Mouse (Mus musculus): Measurements from ENCODE around the gene Tmco5.

The Tmco5 gene

DNA sequence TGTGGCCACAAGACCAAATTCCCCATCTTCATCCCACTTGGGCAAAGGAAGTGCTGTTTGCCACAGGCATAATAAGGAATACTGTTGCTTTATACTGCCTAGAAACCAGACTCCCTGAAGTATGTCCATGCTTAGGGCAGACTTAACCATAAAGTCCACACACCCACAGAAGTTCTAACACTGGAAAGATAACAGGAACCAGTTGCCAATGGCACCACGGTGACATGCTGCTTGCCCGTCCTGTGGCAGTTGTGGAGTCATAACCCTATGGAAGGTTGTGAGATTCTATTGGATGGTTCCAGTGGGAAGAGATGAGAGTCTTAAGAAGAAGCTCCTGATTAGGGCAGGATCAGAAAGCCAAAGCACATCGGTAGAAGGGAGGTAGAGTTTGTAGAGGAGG, at the start of gene Tmco5:
Tmco5 (plus strand) TSS at position 301 of the 400 bp plus-strand sequence.
- CTCF ChIA-PET: no interaction called here

DNA sequence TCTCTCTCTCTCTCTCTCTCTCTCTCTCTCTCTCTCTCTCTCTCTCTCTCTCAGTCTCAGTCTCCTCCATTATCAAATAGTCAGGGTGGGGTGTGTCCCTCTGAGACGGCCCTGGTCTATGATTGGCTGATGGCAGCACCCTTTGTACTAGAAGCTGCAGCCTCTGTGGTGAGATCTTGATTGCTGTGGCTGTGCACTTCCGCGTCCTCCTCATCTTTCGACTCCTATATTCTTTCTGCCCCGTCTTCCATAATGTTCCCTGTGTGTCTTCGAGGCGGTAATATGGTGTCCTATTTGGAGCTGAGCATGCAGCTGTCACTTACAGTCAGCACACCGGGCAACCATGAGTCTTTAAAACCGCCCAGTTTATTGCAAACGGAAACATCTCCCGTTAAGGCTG, 46.6 kb upstream of the Tmco5 start:
- CTCF ChIA-PET: no interaction called here

DNA sequence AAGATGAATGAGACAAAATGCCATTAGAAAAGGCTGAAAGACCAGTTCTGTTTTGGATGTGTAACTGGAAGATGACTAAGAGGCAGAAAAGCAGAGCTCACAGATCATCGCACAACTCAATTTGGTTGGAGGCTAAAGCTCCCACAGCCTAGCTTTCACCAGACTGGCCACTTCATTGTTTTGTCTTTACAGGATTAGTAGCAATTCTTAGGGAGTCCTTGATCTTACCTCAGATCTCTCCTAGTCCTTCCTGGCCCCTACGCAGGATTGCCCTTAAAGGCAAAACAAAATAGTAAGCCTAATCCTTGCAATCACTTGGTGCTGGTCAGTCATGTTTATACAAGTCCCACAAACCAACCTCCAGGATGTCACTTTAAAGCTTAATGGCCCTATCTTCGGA, 40.7 kb upstream of the Tmco5 start:
- CTCF ChIA-PET: no interaction called here

DNA sequence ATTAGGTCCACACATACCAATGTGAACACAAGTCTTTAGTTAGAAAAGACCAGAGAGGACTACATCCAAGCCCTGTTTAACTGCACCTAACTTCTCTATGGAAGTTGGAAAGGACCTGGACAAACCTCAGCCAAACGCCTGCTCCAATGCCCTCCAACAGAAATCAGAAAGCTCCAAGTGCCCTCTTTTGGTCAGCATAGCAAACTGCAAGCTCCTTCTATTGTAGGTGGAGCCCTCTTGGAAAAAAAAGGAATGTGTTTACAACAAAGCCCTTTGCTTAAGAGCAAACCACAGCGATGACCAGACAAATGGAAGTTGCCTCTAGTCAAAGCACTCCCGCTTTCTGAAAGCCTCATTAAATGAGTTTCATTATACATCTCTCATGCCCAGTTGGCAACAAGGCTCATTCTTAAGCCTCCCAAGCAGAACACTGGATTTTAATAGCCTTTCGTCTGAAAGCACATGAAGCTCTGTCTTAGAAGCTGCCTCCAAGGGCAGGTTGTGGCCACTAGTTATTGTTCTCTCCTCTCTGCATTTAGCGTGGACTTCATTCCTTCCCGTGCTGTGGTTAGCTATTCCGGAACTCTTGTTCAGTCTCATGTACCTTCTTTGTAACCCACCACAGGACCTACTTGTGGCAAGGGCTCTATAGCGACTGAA, 39.8 kb upstream of the Tmco5 start:
- CTCF ChIA-PET: no interaction called here

DNA sequence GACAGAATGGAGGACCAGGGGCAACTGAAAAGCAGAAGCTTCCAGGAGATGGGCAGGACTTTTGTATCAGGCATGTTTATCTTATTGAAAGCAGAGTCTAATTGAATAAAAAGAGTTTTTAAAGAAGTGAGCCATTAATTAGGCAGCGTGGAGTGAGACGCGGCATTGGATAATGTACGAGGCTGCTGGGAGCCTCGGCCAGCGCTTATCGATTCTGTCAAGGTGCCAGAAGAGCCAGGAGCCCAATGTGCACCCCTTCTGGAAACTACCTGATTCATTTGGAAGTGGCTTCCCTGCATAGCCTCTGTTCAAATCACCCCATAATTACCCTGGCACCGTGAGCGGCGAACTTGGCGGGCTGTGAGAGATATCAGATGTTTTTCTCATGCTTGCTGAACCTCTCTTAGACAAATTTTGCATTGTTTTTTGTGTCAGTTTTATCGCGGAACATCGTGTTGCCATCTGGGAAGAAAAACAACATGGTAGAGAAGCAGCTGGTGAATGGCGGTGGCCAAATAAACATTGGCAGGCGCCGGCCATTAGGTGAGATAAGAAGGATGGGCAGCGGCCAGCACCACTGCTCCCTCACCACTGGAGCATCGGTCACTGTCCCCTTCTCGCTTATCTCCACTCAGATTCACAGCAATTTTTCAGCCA, 28.4 kb upstream of the Tmco5 start:
- CTCF ChIA-PET: no interaction called here

DNA sequence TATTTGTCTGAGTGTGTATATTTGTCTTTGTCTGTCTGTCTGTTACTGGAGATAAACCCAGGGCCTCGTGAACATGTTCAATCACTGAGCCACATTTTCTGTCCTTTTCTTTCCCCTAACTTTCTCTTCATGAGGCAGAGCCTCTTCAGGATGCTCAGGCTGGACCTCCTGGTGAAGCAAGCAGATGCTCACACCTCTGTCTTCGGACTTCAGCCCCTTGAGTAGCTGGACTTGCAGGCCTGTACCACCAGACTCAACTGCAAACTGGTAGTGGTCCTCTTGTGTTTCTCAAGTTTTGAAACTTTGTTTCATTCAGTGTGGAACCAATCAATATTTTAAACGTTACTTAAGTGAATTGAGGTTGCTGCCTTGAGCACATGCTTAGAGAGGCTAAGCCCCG, 27.1 kb upstream of the Tmco5 start:
- CTCF ChIA-PET: no interaction called here

DNA sequence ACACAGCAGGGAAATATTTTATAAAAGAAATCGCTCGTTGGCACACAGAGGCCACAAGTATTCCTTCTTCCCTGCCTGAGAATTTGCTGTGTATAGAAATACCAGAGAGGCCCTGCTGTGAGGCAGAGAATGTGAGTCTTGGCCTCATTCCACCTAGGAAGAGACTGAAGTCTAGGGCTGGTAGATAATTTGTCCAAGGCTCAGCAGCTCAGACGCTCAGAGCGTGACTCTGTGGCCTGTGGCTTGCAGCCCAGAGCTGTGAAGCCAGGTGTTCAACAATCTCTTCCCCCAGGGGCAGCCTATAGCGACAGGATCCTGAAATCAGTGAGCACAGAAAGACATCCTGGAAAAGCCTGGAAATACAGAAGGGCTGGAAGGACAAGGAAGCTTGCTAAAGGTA, 26.2 kb upstream of the Tmco5 start:
- CTCF ChIA-PET: no interaction called here

DNA sequence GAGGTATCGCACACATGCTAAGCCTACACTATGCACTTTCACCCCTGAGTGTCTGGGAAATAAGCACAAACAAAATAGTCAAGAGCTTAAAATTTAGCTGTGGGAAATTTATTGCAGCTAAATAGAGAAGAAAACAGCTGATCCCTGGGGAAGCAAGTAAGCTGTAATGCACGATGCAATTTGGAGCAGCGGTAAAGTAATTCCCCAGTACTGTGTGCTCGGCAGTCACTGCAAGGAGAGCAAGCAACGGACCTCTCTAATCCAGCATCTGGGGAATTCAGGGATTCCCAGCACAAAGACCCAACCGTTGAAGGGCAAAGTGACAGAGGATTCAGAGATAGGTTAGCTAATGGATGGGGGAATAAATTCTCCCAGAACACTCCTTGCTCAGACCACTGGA, 19.8 kb upstream of the Tmco5 start:
- CTCF ChIA-PET: no interaction called here

DNA sequence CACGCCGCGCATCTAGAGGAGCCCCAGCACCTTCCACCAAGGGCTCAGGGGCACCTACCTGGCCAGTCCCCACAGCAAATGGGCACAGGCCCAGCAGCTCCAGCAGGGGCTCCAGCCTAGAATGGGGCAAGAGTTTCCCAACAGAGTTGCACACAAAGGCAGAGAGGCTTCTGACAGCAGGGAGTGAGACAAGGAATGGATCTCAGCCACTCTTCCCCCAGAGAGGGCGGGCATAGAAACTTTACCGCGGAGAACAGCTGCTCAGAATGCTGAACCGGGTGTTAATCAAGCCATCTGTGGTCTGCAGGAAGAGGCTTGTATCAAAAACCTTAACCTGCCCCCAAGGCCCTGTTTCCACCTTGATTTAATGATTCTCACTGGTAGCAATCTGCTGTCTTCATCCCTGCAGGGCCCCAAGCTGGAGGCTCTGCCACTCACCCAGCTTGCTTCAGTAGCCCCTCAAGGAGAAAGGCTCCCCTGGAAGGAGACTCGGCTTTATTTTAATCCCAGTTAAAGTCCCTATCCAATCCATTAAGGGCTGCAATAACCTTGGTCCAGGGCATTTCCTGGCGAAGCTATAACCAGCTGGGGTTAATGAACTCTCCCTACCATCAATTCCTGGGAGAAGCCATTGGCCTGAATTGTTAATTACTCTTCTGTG, 1.4 kb upstream of the Tmco5 start:
- CTCF ChIA-PET: interaction anchor here (1.1 kb wide), 1 partner anchor 22 kb away, joined by 4 read pairs; no protein-coding TSS in a partner anchor

DNA sequence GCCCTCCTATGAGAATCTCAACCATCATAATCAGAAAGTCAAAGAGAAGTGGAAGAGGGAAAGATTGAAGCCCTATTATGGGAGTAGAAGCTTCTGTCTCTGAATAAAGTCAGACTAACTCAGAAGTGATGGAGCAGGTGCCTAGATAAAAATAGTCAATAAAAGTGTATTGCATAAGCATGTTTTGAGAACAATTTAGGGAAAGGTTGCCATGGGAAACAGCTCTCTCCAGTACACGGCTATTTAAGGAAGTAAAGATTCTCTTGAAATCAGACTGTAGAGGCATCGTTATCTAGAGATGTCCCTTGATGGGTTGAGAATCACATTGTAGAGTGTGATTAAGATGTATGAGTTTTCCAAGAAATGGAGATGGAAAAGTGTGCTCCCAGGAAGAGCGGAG, 1.2 kb downstream of the Tmco5 start:
- CTCF ChIA-PET: no interaction called here

DNA sequence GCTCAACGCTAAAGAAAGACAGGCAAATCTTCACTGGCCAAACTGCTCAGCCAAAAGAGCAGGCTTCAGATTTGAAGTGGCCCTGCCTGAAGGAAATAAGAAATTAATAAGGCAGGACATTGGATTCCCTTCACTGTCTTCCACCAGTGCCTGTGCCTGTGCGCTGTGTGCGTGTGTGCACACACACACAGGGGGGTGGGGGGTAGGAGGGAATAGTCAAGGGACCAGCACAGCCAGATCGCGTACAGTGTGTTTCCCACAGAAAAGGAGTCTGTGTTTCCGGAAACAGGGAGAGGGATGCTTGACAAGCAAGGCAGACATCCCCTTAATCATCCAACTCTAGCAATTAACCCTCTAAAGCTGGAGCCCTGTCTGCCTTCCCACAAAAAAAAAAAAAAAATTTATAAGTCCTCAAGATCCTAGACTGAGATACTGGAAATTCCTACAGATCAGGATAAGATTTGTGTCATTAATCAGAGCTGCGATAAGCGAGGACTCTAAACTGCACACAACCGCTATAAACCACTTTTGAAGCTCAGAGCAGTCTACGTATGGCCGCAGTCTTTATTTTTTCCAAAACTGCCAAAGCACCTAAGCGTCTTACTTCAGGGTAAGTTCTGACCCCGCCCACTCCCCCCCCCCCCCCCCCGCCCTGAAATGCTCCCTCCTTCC, 15.0 kb downstream of the Tmco5 start:
- CTCF ChIA-PET: interaction anchor here (0.6 to 0.9 kb wide), 3 partner anchors 178 to 555 kb away, joined by 3 to 6 read pairs (median 3); no protein-coding TSS in a partner anchor

DNA sequence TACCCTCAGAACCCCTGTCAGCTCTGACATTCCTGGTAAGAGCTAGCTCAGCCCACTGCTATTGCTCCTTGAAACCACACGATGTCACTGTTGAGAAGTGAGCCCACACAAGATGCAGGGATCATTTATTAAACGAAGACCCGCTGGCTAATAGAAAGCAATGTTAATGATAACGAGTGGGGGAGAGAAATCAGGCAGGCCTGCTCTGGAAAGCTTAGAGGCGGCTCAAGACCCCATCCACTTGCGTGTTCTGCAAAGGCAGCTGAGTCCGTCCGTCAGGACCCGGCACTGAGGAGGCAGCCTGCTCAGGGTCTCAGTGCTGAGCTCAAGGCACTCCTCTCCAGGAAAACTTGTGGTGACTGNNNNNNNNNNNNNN, 15.5 kb downstream of the Tmco5 start:
- CTCF ChIA-PET: interaction anchor here (0.7 to 1.3 kb wide), 3 partner anchors 178 to 337 kb away, joined by 3 to 21 read pairs (median 6); no protein-coding TSS in a partner anchor

DNA sequence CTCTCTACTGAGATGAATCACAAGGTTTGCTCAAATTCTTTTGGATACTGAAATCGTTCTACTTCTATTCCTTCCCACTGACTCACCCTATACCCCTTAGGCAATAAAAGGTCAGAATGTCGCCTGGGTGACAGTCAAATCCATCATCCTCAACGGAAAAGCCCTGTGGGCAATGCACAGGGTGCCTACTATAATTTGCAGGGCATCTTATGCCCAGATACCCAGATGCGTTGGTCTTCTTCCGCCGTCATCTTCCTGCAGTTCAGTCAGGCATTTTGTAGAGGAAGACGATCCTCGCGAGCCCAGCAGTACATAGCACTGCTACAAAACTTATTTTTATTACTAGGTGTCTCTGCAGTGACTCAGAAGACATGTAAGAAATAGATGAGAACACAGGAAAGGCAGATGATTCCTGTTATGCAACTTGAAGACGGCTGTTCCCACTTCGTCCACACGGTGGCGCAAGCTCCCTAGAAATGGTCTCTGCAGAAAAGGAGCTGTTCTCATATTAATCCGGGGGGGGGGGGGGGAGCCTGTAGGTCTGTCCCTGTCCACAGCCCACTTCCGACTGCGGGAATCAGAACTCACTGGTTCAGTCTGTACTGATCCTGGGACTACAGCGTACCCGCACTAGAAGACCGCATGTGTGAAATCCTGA, 21.3 kb downstream of the Tmco5 start:
- CTCF ChIA-PET: interaction anchor here (0.6 to 2.1 kb wide), 5 partner anchors 9 to 332 kb away, joined by 3 to 8 read pairs (median 6); no protein-coding TSS in a partner anchor

DNA sequence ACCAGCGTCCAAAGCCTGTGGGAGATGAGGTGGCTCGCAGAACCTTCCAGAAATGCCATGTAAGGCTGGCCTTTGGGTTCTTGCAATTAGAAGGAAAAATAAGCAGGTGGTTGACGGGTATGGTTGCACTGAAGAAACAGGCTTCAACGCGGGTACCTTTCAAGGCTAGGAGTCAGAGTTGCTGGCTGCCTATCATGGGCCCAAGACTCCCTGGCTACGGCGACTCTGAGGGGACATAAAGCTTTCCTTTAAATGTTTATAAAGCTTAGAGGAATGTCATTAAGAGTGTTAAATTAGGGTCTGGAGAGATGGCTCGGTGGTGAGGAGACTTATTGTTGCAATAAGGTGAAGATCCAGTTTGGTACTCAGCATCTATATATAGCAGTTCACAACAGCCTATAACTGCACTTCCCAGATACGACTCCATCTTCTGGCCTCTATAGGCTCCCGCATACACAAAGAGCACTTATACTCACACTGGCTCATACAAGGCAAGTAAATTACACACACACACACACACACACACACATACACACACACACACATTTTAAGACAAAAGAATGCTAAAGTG, 21.9 kb downstream of the Tmco5 start:
- CTCF ChIA-PET: interaction anchor here (0.6 to 2.1 kb wide), 3 partner anchors 9 to 331 kb away, joined by 3 to 8 read pairs (median 6); no protein-coding TSS in a partner anchor

DNA sequence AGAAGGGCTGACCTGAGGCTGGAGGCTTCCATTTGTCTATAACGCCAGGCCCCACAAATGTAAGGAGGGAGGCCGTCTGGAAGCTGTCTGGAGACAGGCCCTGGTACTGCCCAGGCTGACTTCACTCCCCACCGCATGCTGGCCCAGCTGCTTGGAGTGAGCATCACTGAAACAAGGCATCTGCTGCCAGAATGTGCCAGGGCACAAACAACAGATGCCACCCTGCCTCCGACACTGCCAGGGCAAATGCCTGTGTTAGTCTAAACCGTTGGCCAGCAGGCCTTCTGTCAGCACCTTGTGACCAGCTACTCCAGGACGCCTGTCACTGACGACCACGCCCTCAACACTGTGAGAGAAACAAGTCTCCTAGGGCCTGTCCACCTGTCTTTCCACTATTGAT, 29.8 kb downstream of the Tmco5 start:
- CTCF ChIA-PET: interaction anchor here (0.5 kb wide), 1 partner anchor 78 kb away, joined by 3 read pairs; no protein-coding TSS in a partner anchor

DNA sequence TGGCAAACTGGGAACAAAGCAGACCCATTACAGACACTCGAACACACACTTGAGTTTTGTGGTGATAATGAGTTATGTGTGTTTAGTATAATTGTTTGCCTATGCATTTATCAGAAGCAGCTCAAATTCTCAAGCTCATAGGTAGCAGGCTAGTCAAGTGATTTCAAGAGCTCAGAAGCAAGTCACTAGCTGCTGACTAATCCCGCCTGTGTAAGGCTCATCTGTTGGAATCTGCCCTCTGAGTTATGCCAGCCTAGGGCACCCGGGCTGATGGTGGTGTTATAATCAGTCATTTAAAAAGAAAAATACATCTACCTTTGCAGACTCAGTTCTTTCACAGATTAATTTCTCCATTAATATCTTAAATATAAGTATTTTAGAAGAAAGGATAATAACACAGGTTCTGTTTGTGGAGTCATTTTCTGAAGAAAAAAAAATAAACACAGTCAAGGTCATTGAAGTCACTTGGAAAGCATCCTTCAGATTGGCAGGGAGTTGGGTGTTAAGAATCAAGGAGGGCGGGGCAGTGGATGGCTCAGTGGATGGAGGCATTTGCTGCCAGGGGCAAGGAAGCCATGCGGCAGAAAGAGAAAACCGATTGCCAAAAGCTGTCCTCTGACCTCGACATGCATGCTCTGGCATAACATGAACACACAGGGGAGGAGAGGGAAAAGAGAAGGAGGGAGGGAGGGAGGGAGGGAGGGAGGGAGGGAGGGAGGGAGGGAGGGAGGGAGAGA, 34.0 kb downstream of the Tmco5 start:
- CTCF ChIA-PET: interaction anchor here (0.9 kb wide), 1 partner anchor 58 kb away, joined by 3 read pairs; no protein-coding TSS in a partner anchor

DNA sequence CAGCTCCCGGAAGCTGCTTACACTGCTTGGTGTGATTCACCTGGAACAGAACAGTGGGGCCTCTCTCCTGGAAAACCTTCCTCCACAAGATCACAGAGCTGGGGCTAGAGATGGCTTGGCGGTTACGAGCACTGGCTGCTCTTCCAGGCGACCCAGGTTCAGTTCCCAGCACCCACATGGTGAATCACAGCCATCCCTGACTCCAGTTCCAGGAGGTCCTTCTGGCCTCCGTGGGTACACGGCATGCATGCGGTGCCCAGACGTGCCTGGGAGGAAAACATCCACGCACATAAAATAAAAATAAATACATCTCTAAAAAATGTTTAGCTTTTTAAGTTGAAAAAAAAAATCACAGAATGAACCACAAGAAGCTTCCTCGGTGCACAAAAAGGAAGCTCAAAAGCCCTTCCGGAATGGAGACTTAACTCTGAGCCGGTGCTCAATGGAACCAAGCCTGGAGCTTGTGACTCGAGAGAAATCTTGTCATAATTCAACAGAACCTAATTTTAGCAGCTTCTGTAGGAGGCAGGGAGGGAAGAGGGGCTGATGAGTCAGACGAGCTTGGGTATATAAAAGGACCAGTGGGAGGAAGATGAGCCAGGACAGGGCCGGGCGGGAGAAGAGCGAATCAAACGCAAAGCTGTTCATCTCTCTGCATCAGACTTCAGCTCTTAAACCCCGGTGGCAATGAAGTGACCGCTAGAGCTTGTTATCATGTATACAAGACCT, 35.4 kb downstream of the Tmco5 start:
- CTCF ChIA-PET: interaction anchor here (0.7 kb wide), 1 partner anchor 660 kb away, joined by 3 read pairs; no protein-coding TSS in a partner anchor

DNA sequence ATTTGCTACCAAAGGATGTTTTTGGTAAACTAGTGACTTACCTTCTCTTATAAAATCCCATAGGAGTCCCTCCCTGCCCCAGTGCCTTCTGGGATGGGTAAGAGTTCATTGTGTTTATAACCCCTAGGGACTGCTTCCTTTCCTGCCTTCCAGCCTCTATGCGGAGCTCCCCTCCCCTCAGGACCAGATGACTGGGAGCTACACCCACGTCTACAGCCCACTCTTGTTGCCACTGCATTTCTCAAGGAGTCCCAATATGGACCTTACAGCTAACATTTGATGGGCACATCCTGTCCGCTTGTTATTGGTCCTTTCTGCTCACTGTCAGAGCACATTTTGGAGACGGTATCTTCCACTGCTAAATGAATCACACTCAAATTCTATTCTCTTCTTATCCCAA, 36.1 kb downstream of the Tmco5 start:
- CTCF ChIA-PET: no interaction called here

DNA sequence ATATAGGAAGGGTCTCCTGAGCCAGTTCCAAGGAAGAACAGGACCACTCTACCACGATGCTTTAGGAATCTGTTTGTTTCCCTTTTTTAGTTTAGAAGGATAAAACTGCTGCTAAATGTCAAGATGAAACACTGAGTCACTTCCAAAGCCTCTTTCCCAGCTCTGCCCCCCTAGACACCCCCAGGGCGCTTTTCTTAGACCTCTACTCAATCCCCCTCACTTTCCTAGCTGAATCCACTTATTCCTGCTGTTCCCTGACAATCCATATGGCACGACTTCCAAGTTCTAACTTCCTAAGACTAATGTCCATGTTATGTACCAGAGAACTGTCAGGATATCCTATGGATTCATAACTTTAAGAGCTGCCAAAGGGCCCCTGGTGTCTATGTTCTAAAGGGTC, 40.1 kb downstream of the Tmco5 start:
- CTCF ChIA-PET: no interaction called here

Measured in spleen, embryonic (tissue).